Mouse (Mus musculus) bone marrow, adult 2 months (tissue): ENCODE results near the gene Slc35e3. TPM values are rescaled to one million over a fixed set of nuclear protein-coding genes. Genes with fewer than 3 reads are reported as not detected.

Experiments used
- H3K27ac ChIP-seq: fragments of 200-500 bp; 2 replicates; pipeline ENCODE4 v1.5.1; 2012; ENCODE audit warnings: low read depth, mild to moderate bottlenecking, control low read depth, inconsistent platforms, low read length; ENCODE audit not compliant: control insufficient read depth, poor library complexity, insufficient read depth
- H3K4me1 ChIP-seq: fragments of 200-500 bp; 2 replicates; pipeline ENCODE4 v1.6.1; 2011; ENCODE audit warnings: low read length; ENCODE audit not compliant: control insufficient read depth, insufficient read depth
- H3K4me3 ChIP-seq: fragments of 200-500 bp; replicated peaks from 2 replicates; pipeline ENCODE3; 2011; ENCODE audit warnings: mild to moderate bottlenecking, low read depth, low read length, control low read depth; ENCODE audit not compliant: control insufficient read depth
- CTCF ChIP-seq: fragments of 200-500 bp; IDR thresholded peaks from 2 replicates; pipeline ENCODE4 v1.5.1; 2011; ENCODE audit warnings: low read length, control low read depth; ENCODE audit not compliant: control insufficient read depth, insufficient read depth
- POLR2A ChIP-seq: fragments of 200-500 bp; IDR thresholded peaks from 2 replicates; pipeline ENCODE4 v1.6.1; 2011; ENCODE audit warnings: low read depth, mild to moderate bottlenecking, control low read depth, low read length, borderline replicate concordance; ENCODE audit not compliant: control insufficient read depth
- WGBS: fragments of 180-500 bp; shearing (Covaris S2); methylation state at CpG from one replicate; pipeline ENCODE4 v1.1.7; 2018; 5-methylcytosine and 5-hydroxymethylcytosine counted together
- polyA plus RNA-seq: library from polyadenylated mRNA; stranded (reverse); fragments of >200 nt; gene quantifications from 2 replicates; pipeline ENCODE4 v1.2.4, GENCODE M21; 2011; ENCODE audit warnings: low replicate concordance; ENCODE audit not compliant: missing spikeins, insufficient read depth, insufficient read length

Gene Slc35e3
- polyA plus RNA-seq, 1 experiment: 8.3 TPM

GRCm38 (mm10) chr10:117766111-117766895 lies 20.1 kb upstream of the Slc35e3 start:
- Histone ChIP-seq H3K4me1 (no peaks in the 10 kb centered on the region), H3K27ac (no peak overlapping the region), H3K4me3 (no peak overlapping the region)
- no peak for TF ChIP-seq CTCF
- TF ChIP-seq POLR2A: no peak
- WGBS: 82% methylated on average over 16 of the region's 16 CpGs

GRCm38 (mm10) chr10:117765116-117765894 lies 19.1 kb upstream of the Slc35e3 start:
- Histone ChIP-seq H3K27ac (no peak overlapping the region), H3K4me3 (no peak overlapping the region), H3K4me1 (no peaks in the 10 kb centered on the region)
- 83% methylated on average over 11 of the region's 11 CpGs for WGBS
- TF ChIP-seq POLR2A: no peak
- TF ChIP-seq CTCF: no peak

DNA sequence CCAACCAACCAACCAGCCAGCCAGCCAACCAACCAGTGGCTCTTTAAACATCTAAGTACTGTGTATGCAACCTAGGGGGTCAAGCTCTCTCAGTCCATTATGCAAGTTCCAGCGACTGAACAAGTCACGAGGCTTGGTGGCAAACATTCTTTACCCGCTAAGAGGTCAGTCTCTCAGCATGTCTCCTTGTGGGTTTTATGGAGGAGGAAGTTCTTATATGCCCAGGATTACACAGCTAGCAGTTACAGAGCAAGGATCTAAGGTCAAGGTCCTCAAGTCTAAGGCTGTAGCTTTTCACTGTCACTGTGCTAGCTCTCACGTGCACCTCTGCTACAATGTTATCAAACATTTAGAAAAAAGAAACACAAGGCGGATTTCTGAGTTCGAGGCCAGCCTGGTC lies 18.4 kb upstream of the Slc35e3 start:
- H3K27ac ChIP-seq: no peak overlapping the region
- TF ChIP-seq CTCF: no peak
- TF ChIP-seq POLR2A: no peak
- no peaks in the 10 kb centered on the region for H3K4me1 ChIP-seq
- H3K4me3 ChIP-seq: no peak overlapping the region
- WGBS: 67% methylated on average over 6 of the region's 6 CpGs

- TF ChIP-seq POLR2A: no peak
- TF ChIP-seq CTCF: no peak
- WGBS: 92% methylated on average over 16 of the region's 16 CpGs
- H3K27ac ChIP-seq: no peak overlapping the region
- no peak overlapping the region for H3K4me3 ChIP-seq
- no peaks in the 10 kb centered on the region for H3K4me1 ChIP-seq
Observed at GRCm38 (mm10) chr10:117763588-117764190, 17.5 kb upstream of the Slc35e3 start.

GRCm38 (mm10) chr10:117762966-117763365 lies 16.8 kb upstream of the Slc35e3 start:
- no peaks in the 10 kb centered on the region for H3K4me1 ChIP-seq
- WGBS: 96% methylated on average over 12 of the region's 12 CpGs
- TF ChIP-seq CTCF (no peak), POLR2A (no peak)
- H3K4me3 ChIP-seq: no peak overlapping the region
- H3K27ac ChIP-seq: no peak overlapping the region

- H3K4me3 ChIP-seq: no peak overlapping the region
- no peaks in the 10 kb centered on the region for H3K4me1 ChIP-seq
- no peak overlapping the region for H3K27ac ChIP-seq
- WGBS: 91% methylated on average over 2 of the region's 2 CpGs
- no peak for TF ChIP-seq CTCF
- no peak for TF ChIP-seq POLR2A
Observed at GRCm38 (mm10) chr10:117762281-117762830, 16.2 kb upstream of the Slc35e3 start.

DNA sequence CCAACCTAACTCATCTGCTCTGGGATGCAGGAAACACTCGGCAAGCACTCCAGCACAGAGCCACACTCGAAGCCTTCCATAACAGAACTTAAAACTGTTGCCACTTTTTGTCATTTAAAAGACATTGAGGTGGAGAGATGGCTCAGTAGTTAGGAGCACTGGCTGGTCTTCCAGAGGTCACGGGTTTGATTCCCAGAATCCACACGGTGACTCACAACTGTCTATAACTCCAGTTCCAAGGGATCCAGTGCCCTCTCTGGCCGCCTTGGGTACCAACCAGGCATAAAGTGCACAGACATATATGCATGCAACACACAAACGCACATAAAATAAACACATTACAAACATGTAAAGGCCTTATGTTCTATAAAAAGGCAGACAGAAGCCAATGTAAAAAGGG lies 15.4 kb upstream of the Slc35e3 start:
- TF ChIP-seq CTCF (no peak), POLR2A (no peak)

More for the DNA sequence above, 15.4 kb upstream of the Slc35e3 start:
- H3K4me3 ChIP-seq: no peak overlapping the region
- no peaks in the 10 kb centered on the region for H3K4me1 ChIP-seq
- H3K27ac ChIP-seq: no peak overlapping the region
- WGBS: 90% methylated on average over 6 of the region's 6 CpGs
